Mouse (Mus musculus) liver, adult 2 months (tissue): ENCODE measurements around the gene Gnb1. TPM values are rescaled to one million over a fixed set of nuclear protein-coding genes. Genes with fewer than 3 reads are reported as not detected.
"Not testable (repeated sequence)": the region's sequence is repeated elsewhere in the genome, so short reads cannot be mapped to it uniquely, and the experiment has no call there.

Experiments used
- DNase-seq: peaks from one replicate; pipeline ENCODE4 v3.0.0-alpha.2; 2011; ENCODE audit warnings: low read depth, low spot score; ENCODE audit errors: extremely low read depth
- H3K27ac ChIP-seq: fragments of 200-500 bp; replicated peaks from 2 replicates; pipeline ENCODE4 v1.5.1; 2012; ENCODE audit warnings: low read depth, mild to moderate bottlenecking, control low read depth, inconsistent platforms, low read length; ENCODE audit not compliant: insufficient read depth
- H3K27me3 ChIP-seq: fragments of 200-500 bp; 2 replicates; pipeline ENCODE4 v1.6.1; 2012; ENCODE audit warnings: mild to moderate bottlenecking, moderate library complexity, low read length, inconsistent platforms; ENCODE audit not compliant: control insufficient read depth, insufficient read depth
- H3K36me3 ChIP-seq: fragments of 200-500 bp; 2 replicates; pipeline ENCODE4 v1.6.1; 2012; ENCODE audit warnings: low read length, inconsistent platforms; ENCODE audit not compliant: control insufficient read depth, insufficient read depth
- H3K4me1 ChIP-seq: fragments of 200-500 bp; 2 replicates; pipeline ENCODE4 v1.6.1; 2011; ENCODE audit warnings: low read length; ENCODE audit not compliant: control insufficient read depth, insufficient read depth
- H3K4me3 ChIP-seq: fragments of 200-500 bp; 2 replicates; pipeline ENCODE4 v1.5.1; 2011; ENCODE audit warnings: low read depth, mild to moderate bottlenecking, control low read depth, low read length, moderate library complexity; ENCODE audit not compliant: insufficient read depth
- H3K79me2 ChIP-seq: fragments of 200-500 bp; 2 replicates; pipeline ENCODE4 v1.6.1; 2012; ENCODE audit warnings: inconsistent platforms, mild to moderate bottlenecking, low read length, moderate library complexity; ENCODE audit not compliant: control insufficient read depth, insufficient read depth
- H3K9ac ChIP-seq: fragments of 200-500 bp; 2 replicates; pipeline ENCODE4 v1.6.1; 2012; ENCODE audit warnings: low read depth, mild to moderate bottlenecking, control low read depth, inconsistent platforms, low read length
- CTCF ChIP-seq: fragments of 200-500 bp; IDR thresholded peaks from 2 replicates; pipeline ENCODE4 v1.5.1; 2011; ENCODE audit warnings: low read depth, low read length, control low read depth
- POLR2A ChIP-seq: fragments of 200-500 bp; IDR thresholded peaks from 2 replicates; pipeline ENCODE4 v1.6.1; 2011; ENCODE audit warnings: low read length, control low read depth; ENCODE audit not compliant: insufficient read depth; ENCODE audit errors: extremely low read depth
- WGBS: fragments of 180-500 bp; shearing (Covaris S2); methylation state at CpG from one replicate; pipeline ENCODE4 v1.1.7; 2018; 5-methylcytosine and 5-hydroxymethylcytosine counted together
- polyA plus RNA-seq: library from polyadenylated mRNA; depleted of rRNA; stranded (reverse); fragments of >200 nt; gene quantifications from 2 replicates; pipeline ENCODE4 v1.2.3, GENCODE M21; 2012
- total RNA-seq: library from RNA; depleted of rRNA; stranded (reverse); fragments of >200 nt; gene quantifications from 2 replicates; pipeline ENCODE4 v1.2.3, GENCODE M21; 2014

Gnb1 gene
- total and polyA plus RNA-seq, 2 experiments = 26.5 to 143 TPM

- Histone ChIP-seq H3K4me3 (no peak overlapping the region), H3K4me1 (peaks cover 53% of the 10 kb centered on the region), H3K27me3 (no peaks in the 10 kb centered on the region), H3K79me2 (peaks cover 45% of the 10 kb centered on the region), H3K36me3 (no peaks in the 10 kb centered on the region), H3K27ac (peak overlapping the region; percentile 59), H3K9ac (no peak overlapping the region)
- WGBS = 33% methylated on average over 6 of the region's 6 CpGs
- no peak for DNase-seq
- TF ChIP-seq CTCF = no peak
- no peak for TF ChIP-seq POLR2A
These were observed 78.7 kb downstream of the Gnb1 start for GRCm38 (mm10) chr4:155569818-155570217.

DNA sequence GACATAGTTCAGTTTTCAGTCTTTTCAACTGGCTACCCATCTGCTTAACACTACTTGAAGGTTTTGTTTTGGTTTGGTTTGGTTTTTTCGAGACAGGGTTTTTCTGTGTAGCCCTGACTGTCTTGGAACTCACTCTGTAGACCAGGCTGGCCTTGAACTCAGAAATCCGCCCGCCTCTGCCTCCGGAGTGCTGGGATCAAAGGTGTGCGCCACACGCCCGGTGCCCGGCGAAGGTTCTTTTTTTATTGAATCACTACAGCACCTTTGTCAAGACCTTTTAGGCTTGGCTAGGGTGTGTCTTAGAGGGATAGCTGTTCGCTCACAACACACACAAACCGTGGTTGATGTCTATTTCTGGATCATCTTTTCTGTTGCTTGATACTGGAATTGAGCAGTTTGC is 79.2 kb downstream of the Gnb1 start:
- DNase-seq = peak; percentile 47
- Histone ChIP-seq H3K79me2 (peaks cover 44% of the 10 kb centered on the region), H3K27ac (peak overlapping the region; percentile 57), H3K4me1 (peaks cover 54% of the 10 kb centered on the region)
- H3K9ac ChIP-seq, H3K27me3 ChIP-seq, H3K4me3 ChIP-seq, H3K36me3 ChIP-seq: not testable (repeated sequence)
- WGBS = 31% methylated on average over 11 of the region's 11 CpGs

DNA sequence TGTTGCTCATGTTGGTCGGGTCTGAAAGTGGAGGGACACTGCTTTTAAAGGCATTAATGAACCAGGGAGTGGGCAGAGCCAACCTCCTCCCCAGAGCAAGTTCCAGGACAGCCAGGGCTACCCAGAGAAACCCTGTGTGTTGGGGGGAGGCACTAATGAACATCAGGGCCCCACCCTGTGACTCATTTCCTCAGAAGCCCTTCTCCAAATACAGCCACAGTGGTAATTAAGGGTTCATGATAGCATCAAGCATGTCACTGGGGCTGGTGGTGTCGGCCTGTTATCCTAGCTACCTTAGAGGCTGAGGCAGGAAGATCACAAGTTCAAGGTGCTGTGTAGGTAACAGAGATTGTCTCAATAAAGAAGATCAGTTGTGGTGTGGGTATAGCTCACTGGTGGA is 80.3 kb downstream of the Gnb1 start:
- Histone ChIP-seq H3K9ac (no peak overlapping the region), H3K4me1 (peaks cover 50% of the 10 kb centered on the region), H3K27ac (peak overlapping the region; percentile 57), H3K27me3 (no peaks in the 10 kb centered on the region), H3K79me2 (peaks cover 44% of the 10 kb centered on the region), H3K36me3 (no peaks in the 10 kb centered on the region), H3K4me3 (no peak overlapping the region)
- TF ChIP-seq CTCF (no peak), POLR2A (no peak)
- 39% methylated on average over 2 of the region's 2 CpGs for WGBS
- no peak for DNase-seq

- Histone ChIP-seq H3K79me2 (peaks cover 44% of the 10 kb centered on the region), H3K4me1 (peaks cover 54% of the 10 kb centered on the region), H3K9ac (peak overlapping the region; percentile 65; the same call in 1 of the 2 replicates), H3K4me3 (no peak overlapping the region), H3K36me3 (no peaks in the 10 kb centered on the region), H3K27me3 (no peaks in the 10 kb centered on the region), H3K27ac (peak overlapping the region; percentile 97)
- WGBS = 54% methylated on average over 2 of the region's 2 CpGs
- DNase-seq = peak; percentile 55
- TF ChIP-seq POLR2A (no peak), CTCF (no peak)
These were observed 82.0 kb downstream of the Gnb1 start for GRCm38 (mm10) chr4:155573155-155573554.

- Histone ChIP-seq H3K4me3 (no peak overlapping the region), H3K4me1 (peaks cover 53% of the 10 kb centered on the region), H3K36me3 (no peaks in the 10 kb centered on the region), H3K27me3 (no peaks in the 10 kb centered on the region), H3K9ac (peak overlapping the region; percentile 65), H3K79me2 (peaks cover 39% of the 10 kb centered on the region), H3K27ac (peak overlapping the region; percentile 97)
- WGBS = 22% methylated on average over 9 of the region's 9 CpGs
- TF ChIP-seq CTCF (no peak), POLR2A (no peak)
- peak; percentile 87 for DNase-seq
These were observed 82.7 kb downstream of the Gnb1 start for GRCm38 (mm10) chr4:155573876-155574275.

DNA sequence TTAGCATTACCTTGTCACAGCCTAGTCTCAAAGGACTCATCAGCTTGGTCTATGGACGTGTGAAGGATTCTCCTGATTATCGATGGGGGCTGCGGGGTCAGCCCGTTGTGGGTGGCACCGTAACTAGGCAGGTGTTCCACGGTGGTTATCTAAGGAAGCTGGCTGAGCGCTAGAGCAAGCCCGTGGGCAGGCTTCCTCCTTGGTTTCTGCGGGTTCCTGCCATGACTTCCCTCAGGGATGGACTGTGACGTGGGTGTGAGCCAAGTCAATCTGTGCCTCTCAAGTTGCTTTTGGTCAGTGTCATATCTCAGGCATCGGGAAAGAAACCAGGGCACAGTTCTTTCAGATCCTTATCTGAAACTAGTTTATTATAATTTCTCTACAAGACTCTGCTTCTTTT is 83.8 kb downstream of the Gnb1 start:
- 50% methylated on average over 11 of the region's 11 CpGs for WGBS
- Histone ChIP-seq H3K27me3 (no peaks in the 10 kb centered on the region), H3K4me1 (peaks cover 54% of the 10 kb centered on the region), H3K4me3 (no peak overlapping the region), H3K36me3 (peaks cover 3% of the 10 kb centered on the region), H3K79me2 (peaks cover 32% of the 10 kb centered on the region; the same call in 1 of the 2 replicates), H3K27ac (peak overlapping the region; percentile 97), H3K9ac (no peak overlapping the region)
- no peak for TF ChIP-seq POLR2A
- no peak for TF ChIP-seq CTCF
- peak; percentile 57 for DNase-seq
